Mouse (Mus musculus) kidney, adult 8-10 months (tissue): ENCODE measurements around the gene Ltbp4.

Experiments
- DNase-seq, 2 experiments: peaks; one replicate each; pipeline ENCODE4 v3.0.0; 2022

Ltbp4 gene

GRCm38 (mm10) chr7:27325697-27326096, 11.8 kb downstream of the Ltbp4 start:
- DNase-seq, result peak; percentile 80 to 82

- no peak for DNase-seq
Measured at GRCm38 (mm10) chr7:27324928-27325327, 12.6 kb downstream of the Ltbp4 start.

GRCm38 (mm10) chr7:27324161-27324560, 13.3 kb downstream of the Ltbp4 start:
- no peak for DNase-seq

GRCm38 (mm10) chr7:27323001-27323400, 14.5 kb downstream of the Ltbp4 start:
- no peak for DNase-seq

DNA sequence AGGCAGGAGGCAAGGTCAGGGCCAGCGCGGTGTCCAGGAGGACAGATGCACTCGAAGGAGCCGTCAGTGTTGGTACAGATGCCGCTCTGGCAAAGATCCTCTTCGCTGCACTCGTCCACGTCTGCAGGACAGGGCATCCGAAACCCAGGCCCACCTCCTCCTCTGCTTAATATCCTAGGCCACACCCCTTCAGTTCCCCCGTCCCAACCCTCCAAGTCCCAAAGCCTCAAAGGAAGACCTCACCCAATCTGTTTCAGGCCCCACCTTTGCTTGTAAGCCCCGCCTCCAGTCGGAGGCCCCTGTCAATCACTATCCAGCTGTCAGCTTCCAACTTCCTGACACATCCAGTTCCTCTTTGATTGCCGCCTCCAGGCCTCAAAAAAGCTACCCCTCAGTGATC, 15.2 kb downstream of the Ltbp4 start:
- DNase-seq, result peak in 1 of 2 experiments; percentile 37

- no peak for DNase-seq
Measured at GRCm38 (mm10) chr7:27319411-27319810, 18.1 kb downstream of the Ltbp4 start.

DNA sequence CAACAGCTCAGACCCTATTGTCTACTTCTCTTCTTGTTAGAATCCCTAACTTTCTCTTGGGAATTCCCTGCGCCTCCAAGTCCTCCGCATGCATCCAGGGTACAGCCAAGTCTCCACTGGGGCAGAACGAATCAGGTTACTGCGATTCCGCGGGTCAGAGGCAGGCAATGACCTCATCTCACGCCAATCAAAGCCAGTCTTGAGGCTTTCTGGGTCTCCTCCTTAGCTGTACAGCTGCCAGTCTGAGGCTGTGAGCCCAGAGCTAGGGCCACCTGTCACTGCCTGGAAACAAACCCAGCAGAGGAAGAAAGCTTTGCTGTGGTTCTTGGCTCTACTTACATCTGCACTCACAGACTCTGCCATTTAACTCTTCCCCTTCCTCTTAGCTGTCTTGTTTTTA, 21.5 kb downstream of the Ltbp4 start:
- peak; percentile 39 to 46 for DNase-seq

DNA sequence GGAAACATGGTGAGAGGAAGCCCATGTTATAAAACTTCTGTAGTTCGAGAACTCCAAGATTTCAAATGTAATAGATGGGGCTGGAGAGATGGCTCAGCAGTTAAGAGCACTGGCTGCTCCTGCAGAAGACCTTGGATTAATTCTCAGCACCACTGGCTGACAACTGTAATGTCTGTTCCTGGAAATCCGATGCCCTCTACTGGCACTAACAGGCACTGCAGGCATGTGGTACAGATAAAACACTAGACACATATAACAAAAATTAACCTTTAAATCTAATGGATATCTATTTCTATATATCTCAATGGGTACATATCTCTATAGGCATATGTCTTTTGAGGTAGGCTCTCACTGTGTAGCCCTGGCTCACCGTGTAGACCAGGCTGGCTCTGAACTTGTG, 23.1 kb downstream of the Ltbp4 start:
- no peak for DNase-seq

GRCm38 (mm10) chr7:27311651-27312284, 25.7 kb downstream of the Ltbp4 start:
- DNase-seq, result no peak

DNA sequence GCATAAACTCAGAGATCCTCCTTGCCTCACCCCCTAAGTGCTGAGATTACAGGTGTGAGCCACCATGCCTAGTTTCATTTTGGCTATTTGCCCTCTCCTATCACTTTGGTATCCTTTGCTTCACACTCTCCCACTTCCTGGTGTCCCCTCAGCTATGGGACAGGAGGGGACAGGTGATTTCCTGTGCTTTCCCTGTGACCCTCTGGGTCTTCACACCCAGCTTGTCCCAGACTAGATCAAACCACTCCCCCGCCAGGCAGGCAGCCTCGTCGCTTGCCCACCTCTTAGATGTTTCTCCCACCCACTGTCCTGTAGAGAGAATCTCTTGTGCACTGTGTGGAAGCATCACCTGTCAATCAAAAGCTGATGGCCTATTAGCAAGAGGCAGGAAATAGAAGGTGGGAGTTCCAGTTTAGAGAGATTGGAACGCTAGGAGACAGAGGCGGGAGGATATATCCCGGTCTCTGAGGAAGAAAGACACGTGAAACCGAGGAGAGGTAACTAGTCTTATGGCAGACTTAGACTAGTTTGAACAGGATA, 26.4 kb downstream of the Ltbp4 start:
- no peak for DNase-seq

DNA sequence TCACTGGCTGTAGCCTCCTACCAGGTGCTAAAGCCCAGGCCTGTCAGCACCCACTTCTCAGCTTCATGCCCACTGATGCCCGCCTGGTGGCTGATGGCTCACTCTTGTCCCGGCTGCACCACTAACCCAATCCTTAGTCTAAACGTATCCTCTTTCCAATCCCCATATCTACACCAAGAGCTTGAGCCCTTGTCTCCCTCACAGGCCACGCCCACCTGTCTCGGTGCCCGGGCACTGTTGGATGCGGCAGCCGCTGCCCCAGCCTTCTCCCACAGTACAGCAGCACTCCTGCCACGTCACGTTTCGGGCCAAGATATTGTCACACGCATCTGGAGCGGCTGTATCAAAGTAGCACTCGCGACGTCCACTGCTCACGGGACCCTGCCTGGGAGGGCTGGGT, 27.2 kb downstream of the Ltbp4 start:
- DNase-seq, result no peak

DNA sequence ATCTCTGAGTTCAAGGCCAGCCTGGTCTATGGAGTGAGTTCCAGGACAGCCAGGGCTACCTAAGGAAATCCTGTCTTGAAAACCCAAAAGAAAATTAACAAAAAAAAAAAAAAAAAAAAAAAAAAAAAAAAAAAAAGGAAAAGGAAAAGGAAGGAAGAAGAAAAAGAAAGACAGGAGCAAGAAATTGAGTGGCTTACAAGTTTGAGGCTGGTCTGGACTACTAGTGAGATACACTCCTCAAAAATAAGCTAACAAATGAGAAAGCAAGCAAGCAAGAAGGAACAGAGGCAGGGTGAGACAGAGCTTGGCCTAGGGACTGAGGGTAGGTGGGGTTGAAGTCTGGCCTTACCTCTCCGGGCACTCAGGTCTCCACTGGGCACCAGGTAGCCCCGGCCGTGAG, 27.7 kb downstream of the Ltbp4 start:
- no peak for DNase-seq

DNA sequence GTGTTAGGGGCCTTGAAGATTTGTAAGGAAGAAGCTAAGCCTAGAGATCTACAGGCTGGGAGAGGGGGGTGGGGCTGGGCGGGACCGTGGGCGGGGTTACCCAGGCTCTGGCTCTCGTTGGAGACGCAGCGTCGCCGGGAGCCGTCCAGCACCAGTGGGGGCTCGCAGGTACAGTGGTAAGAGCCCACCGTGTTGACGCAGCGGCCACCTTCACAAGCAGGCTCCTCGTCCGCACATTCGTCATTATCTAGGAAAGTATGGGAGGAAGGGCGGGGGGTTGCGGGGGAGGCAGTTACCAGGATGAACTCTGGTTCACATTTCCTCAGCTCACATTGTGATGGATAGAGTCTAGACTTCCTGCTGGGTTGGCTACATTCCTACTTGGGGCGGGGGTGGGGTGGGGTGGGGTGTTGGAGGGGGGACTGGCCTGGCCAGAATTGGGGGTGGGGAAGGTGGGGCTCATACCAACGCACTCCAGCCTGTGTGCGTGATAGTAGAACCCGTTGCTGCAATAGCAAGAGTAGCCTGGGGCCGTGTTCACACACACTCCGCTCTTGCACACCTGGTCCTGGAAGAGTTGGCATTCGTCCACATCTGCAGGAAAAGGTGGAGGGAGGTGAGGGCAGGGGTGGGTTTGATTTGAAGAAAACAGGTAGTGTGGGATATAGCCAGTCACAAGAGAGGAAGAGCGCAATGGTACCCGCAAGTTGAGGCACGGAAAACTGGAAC, 28.5 kb downstream of the Ltbp4 start:
- DNase-seq, result no peak

- no peak for DNase-seq
Measured at GRCm38 (mm10) chr7:27307551-27307950, 29.9 kb downstream of the Ltbp4 start.

- DNase-seq, result no peak
Measured at GRCm38 (mm10) chr7:27306161-27307160, 31.0 kb downstream of the Ltbp4 start.

GRCm38 (mm10) chr7:27305091-27305730, 32.3 kb downstream of the Ltbp4 start:
- no peak for DNase-seq

GRCm38 (mm10) chr7:27302172-27302571, 35.3 kb downstream of the Ltbp4 start:
- DNase-seq, result peak; percentile 50 to 75

DNA sequence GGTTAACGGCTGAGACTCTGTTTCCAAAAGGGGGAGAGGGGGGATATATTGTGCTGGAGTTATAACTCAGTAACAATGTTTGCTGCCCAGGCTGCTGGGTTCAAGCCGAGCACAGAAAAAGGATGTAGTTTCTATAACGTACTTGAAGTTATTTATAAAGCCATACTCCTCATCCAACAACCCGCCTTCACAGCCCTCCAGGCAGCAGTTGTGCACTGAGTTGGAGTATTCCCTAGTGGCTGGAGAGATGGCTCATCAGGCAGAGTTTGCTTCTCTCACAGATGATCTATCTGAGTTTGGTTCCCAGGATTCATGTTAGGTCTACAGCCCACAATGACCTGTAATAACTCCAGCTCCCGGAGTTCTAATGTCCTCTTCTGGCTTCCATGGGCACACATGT, 36.7 kb downstream of the Ltbp4 start:
- DNase-seq, result no peak

- no peak for DNase-seq
Measured at GRCm38 (mm10) chr7:27300351-27300750, 37.1 kb downstream of the Ltbp4 start.

- no peak for DNase-seq
Measured at GRCm38 (mm10) chr7:27298816-27299215, 38.7 kb downstream of the Ltbp4 start.

DNA sequence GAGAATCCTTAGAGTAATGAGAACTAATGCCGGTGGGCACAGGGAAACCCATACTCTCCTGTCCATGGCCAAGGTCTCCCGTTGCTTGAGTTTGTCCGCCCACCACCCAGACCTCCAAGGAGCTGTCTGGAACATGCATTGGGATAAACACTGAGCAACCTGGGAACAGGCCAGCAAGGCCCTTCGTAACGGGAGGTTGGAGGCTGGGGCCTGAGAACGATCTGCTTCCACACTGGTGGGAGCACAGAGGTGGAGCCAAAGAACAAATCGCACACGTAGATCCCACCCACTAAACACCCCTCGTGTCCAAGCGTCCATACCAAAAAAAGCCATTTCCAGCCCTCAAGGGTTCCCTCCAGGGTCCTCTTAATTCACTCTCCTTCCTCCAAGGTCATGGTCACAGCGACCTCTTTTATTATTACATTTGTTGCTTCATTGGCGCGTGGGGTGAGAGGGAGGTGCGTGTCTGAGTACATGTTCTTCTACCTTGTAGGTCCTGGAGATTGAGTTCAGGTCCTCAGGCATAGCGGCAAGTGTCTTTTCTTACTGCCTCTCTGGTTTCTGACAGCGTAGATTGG, 39.4 kb downstream of the Ltbp4 start:
- no peak for DNase-seq

- DNase-seq, result no peak
Measured at GRCm38 (mm10) chr7:27296518-27296917, 41.0 kb downstream of the Ltbp4 start.
